Mouse (Mus musculus): ENCODE measurements around the gene Hspa1l.

Hspa1l gene

GRCm38 (mm10) chr17:35023221-35023620 lies 50.7 kb downstream of the Hspa1l start:
- DNase-seq (ENCODE audit: extremely low spot score): no peak

GRCm38 (mm10) chr17:35023756-35024155 lies 51.3 kb downstream of the Hspa1l start:
- no peak for DNase-seq (ENCODE audit: extremely low spot score)

GRCm38 (mm10) chr17:35024261-35024660 lies 51.8 kb downstream of the Hspa1l start:
- no peak for DNase-seq (ENCODE audit: extremely low spot score)

GRCm38 (mm10) chr17:35024691-35025488 lies 52.4 kb downstream of the Hspa1l start:
- no peak for DNase-seq (ENCODE audit: extremely low spot score)

GRCm38 (mm10) chr17:35026206-35026605 lies 53.7 kb downstream of the Hspa1l start:
- DNase-seq (ENCODE audit: extremely low spot score): no peak

DNA sequence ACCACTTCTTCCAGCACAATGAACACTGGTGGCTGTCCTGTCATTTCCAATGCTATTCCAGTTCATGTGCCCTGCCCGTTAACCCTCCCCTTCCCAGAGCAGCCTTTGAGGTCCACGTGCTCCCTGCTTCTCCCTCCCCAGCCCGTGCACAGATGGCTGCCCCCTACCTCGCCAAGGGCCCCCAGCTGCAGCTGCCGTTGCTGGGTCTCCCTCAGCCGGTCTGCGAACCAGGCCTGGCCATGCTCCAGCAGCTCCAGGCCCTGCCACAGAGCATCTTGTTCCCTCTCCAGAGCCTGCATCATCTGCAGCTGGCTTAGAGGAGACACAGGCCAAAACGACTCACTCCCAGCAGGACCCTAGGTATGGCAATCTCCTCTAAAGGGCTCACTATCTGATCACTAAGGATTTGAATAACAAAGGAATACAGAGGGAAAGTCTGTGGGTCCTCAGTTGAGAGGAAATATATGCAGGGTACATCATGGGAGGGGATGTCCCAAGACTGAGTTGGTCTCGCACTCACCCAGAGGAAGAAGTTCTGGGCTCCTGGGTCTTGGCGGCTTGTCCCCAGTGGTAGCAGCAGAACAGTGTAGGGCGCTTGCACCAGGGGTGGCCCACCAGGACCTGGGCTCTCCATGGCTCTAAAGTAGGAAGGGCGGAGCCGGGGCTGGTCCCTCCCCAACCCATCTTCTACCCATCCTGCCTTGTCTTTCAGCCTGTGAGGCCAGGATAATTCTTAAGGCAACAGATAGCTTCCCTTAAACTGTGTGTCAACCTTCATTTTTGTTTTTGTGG lies 55.0 kb downstream of the Hspa1l start, which contains the start of gene Sapcd1:
TSS of gene Sapcd1 (minus strand) at position 740 of the 792 bp plus-strand sequence.
- DNase-seq (ENCODE audit: extremely low spot score): no peak

DNA sequence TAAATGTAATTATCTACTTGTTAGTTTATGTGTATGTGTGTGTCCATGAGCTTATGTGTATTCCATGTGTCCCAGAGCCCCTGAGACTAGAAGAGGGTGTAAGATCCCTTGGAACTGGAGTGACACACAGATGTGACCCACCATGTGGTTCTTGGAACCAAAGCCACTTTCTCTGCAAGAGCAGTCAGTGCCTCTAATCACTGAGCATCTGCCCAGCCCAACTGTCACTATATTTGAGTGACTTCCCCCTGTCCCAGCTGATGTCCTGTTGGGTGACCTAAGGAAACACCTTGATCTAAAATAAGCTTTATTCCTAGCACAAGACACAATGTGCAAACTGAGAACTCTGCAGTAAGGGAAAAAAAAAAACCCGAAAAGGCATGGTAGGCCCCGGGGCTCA lies 55.8 kb downstream of the Hspa1l start:
- no peak for DNase-seq (ENCODE audit: extremely low spot score)

All from embryo, embryonic 9.5 days (tissue).